In genomic region chr13:98040628-98041150, GRCm38 (mm10) we compare ENCODE assay signal across 9 mouse cellular contexts.
DNase-seq lines count a peak whose midpoint lies in the region; ATAC-seq and TF ChIP-seq lines count a peak whose summit lies in the region.
"Had no signal": no experiment of that assay in that cellular context is flagged by ENCODE, and none has a peak within 500 bp of the region (broad histone marks: within the 10 kb centered on the region; RNA-seq: fewer than 3 reads in every experiment).

No protein-coding gene starts in this region.

- peak; percentile 36 for DNase-seq in forebrain, embryonic 14.5 days (ENCODE audit: low spot score)
- DNase-seq in urinary bladder, postnatal 14 days (ENCODE audit: low spot score) = peak; percentile 47
- DNase-seq in urinary bladder, adult 18-20 months (ENCODE audit: low spot score in 2 of 2) = no peak
- peak; percentile 36 for DNase-seq in heart, postnatal 4 days
- DNase-seq in forebrain, embryonic 10.5 days (ENCODE audit: extremely low spot score, low spot score) = no peak

- H3K9me3 ChIP-seq in forebrain, embryonic 14.5 days (replicated peaks; ENCODE audit: control insufficient read depth, low read length) = no peaks in the 10 kb centered on the region
- H3K9me3 ChIP-seq in forebrain, embryonic 12.5 days = no peaks in the 10 kb centered on the region
- H3K9me3 ChIP-seq in forebrain, embryonic 10.5 days = no peaks in the 10 kb centered on the region
- H3K9me3 ChIP-seq: hindbrain, embryonic 15.5 days had no signal

- H3K4me1 ChIP-seq in forebrain, embryonic 14.5 days (ENCODE audit: control insufficient read depth, insufficient read depth, low read length) = no peaks in the 10 kb centered on the region
- peaks cover 5% of the 10 kb centered on the region for H3K4me1 ChIP-seq in forebrain, embryonic 12.5 days
- no peaks in the 10 kb centered on the region for H3K4me1 ChIP-seq in small intestine, adult 2 months (ENCODE audit: control insufficient read depth, insufficient read depth, insufficient read length, low read length)
- peaks cover 6% of the 10 kb centered on the region for H3K4me1 ChIP-seq in forebrain, embryonic 10.5 days
- H3K4me1 ChIP-seq: hindbrain, embryonic 15.5 days had no signal

- TF ChIP-seq POLR2A in small intestine, adult 2 months (IDR thresholded peaks at IDR 0.05; ENCODE audit: low read depth, low read length) = no peak

- no peak overlapping the region for H3K4me2 ChIP-seq in forebrain, embryonic 14.5 days (ENCODE audit: low read length)
- no peak overlapping the region for H3K4me2 ChIP-seq in forebrain, embryonic 12.5 days
- H3K4me2 ChIP-seq: hindbrain, embryonic 15.5 days had no signal

- H3K9ac ChIP-seq in forebrain, embryonic 14.5 days (ENCODE audit: low read length) = no peak overlapping the region
- no peak overlapping the region for H3K9ac ChIP-seq in forebrain, embryonic 12.5 days
- H3K9ac ChIP-seq: hindbrain, embryonic 15.5 days had no signal

- no peaks in the 10 kb centered on the region for H3K36me3 ChIP-seq in forebrain, embryonic 14.5 days (ENCODE audit: control insufficient read depth, insufficient read depth, low read length)
- H3K36me3 ChIP-seq in forebrain, embryonic 12.5 days (replicated peaks) = no peaks in the 10 kb centered on the region
- no peaks in the 10 kb centered on the region for H3K36me3 ChIP-seq in small intestine, adult 2 months (ENCODE audit: control insufficient read depth, insufficient read depth, low read length)
- no peaks in the 10 kb centered on the region for H3K36me3 ChIP-seq in forebrain, embryonic 10.5 days (replicated peaks)
- H3K36me3 ChIP-seq: hindbrain, embryonic 15.5 days had no signal

- H3K4me3 ChIP-seq in forebrain, embryonic 14.5 days (ENCODE audit: low read depth, low read length) = no peak overlapping the region
- H3K4me3 ChIP-seq in forebrain, embryonic 12.5 days (replicated peaks) = no peak overlapping the region
- H3K4me3 ChIP-seq in small intestine, adult 2 months (ENCODE audit: low read depth, low read length) = no peak overlapping the region
- H3K4me3 ChIP-seq in forebrain, embryonic 10.5 days = no peak overlapping the region
- H3K4me3 ChIP-seq: hindbrain, embryonic 15.5 days had no signal

- H3K27me3 ChIP-seq in forebrain, embryonic 14.5 days (replicated peaks; ENCODE audit: control insufficient read depth, insufficient read depth, low read length) = no peaks in the 10 kb centered on the region
- no peaks in the 10 kb centered on the region for H3K27me3 ChIP-seq in forebrain, embryonic 12.5 days
- H3K27me3 ChIP-seq in small intestine, adult 2 months (ENCODE audit: control insufficient read depth, insufficient read depth, low read length) = no peaks in the 10 kb centered on the region
- no peaks in the 10 kb centered on the region for H3K27me3 ChIP-seq in forebrain, embryonic 10.5 days (ENCODE audit: poor library complexity, severe bottlenecking)
- H3K27me3 ChIP-seq: hindbrain, embryonic 15.5 days had no signal

- ATAC-seq in forebrain, embryonic 14.5 days = no peak
- ATAC-seq in forebrain, embryonic 12.5 days (ENCODE audit: low FRiP score) = no peak
- no peak for ATAC-seq in monocyte, adult 5-6 weeks (replicated peaks; ENCODE audit: insufficient number of reproducible peaks, low FRiP score, low TSS enrichment, poor library complexity, severe bottlenecking)

- TF ChIP-seq CTCF in small intestine, adult 2 months (IDR thresholded peaks at IDR 0.05; ENCODE audit: extremely low read depth, insufficient read length, insufficient replicate concordance, low read depth, low read length) = peak; percentile 6; the same call in 1 of the 2 replicates

- H3K27ac ChIP-seq in forebrain, embryonic 14.5 days (ENCODE audit: low read depth, low read length) = no peak overlapping the region
- H3K27ac ChIP-seq in forebrain, embryonic 12.5 days = no peak overlapping the region
- H3K27ac ChIP-seq in small intestine, adult 2 months (ENCODE audit: insufficient read depth, low read depth, low read length) = no peak overlapping the region
- no peak overlapping the region for H3K27ac ChIP-seq in forebrain, embryonic 10.5 days
- H3K27ac ChIP-seq: hindbrain, embryonic 15.5 days had no signal

- WGBS in forebrain, embryonic 14.5 days = 72% methylated on average over 3 of the region's 3 CpGs
- 48% methylated on average over 3 of the region's 3 CpGs for WGBS in forebrain, embryonic 12.5 days
- 69% methylated on average over 3 of the region's 3 CpGs for WGBS in small intestine, adult 2 months
- 66% methylated on average over 3 of the region's 3 CpGs for WGBS in forebrain, embryonic 10.5 days

Comparison
In these comparisons a context has a peak if more than half of its experiments do, and no peak if none do; other contexts are left out.
1. DNase-seq: peak in forebrain, embryonic 14.5 days (single experiment), urinary bladder, postnatal 14 days (single experiment) and heart, postnatal 4 days (single experiment); none in urinary bladder, adult 18-20 months (0 of 2) and forebrain, embryonic 10.5 days (single experiment).